Mouse (Mus musculus) CH12.LX (cell line): ENCODE measurements around the gene Olfr617.

ENCODE experiments used
- CTCF ChIP-seq, 2 experiments: IDR thresholded peaks in 1 of 2; conservative IDR thresholded peaks in 1 of 2; 2 replicates each; pipeline ENCODE4 v1.5.1; 2011 to 2012; ENCODE audit warnings: low read depth in 2 of 2, low read length in 2 of 2, improper control_type of control experiment in 1 of 2, inconsistent platforms in 1 of 2, mild to moderate bottlenecking in 1 of 2, moderate library complexity in 1 of 2
- ELF1 ChIP-seq: IDR thresholded peaks from 2 replicates; pipeline ENCODE4 v1.6.1; 2014; ENCODE audit warnings: low read depth, mild to moderate bottlenecking, inconsistent platforms, low read length, improper control_type of control experiment
- JUN ChIP-seq: IDR thresholded peaks from 2 replicates; pipeline ENCODE4 v1.6.1; 2011; ENCODE audit warnings: low read depth, mild to moderate bottlenecking, low read length, improper control_type of control experiment, moderate library complexity; ENCODE audit not compliant: insufficient read depth
- MAZ ChIP-seq: IDR thresholded peaks from 2 replicates; pipeline ENCODE4 v1.6.1; 2012; ENCODE audit warnings: low read depth, mild to moderate bottlenecking, inconsistent platforms, low read length, improper control_type of control experiment, moderate library complexity
- MXI1 ChIP-seq: IDR thresholded peaks from 2 replicates; pipeline ENCODE4 v1.6.1; 2011; ENCODE audit warnings: mild to moderate bottlenecking, low read depth, low read length, improper control_type of control experiment
- MYC ChIP-seq: IDR thresholded peaks from 2 replicates; pipeline ENCODE4 v1.6.1; 2011; ENCODE audit warnings: low read depth, mild to moderate bottlenecking, improper control_type of control experiment, low read length
- PAX5 ChIP-seq: IDR thresholded peaks from 2 replicates; pipeline ENCODE4 v1.6.1; 2012; ENCODE audit warnings: low read length, inconsistent platforms, mixed read lengths
- POLR2A ChIP-seq: IDR thresholded peaks from 2 replicates; pipeline ENCODE4 v1.6.1; 2011; ENCODE audit warnings: low read depth, mild to moderate bottlenecking, improper control_type of control experiment, low read length
- TCF12 ChIP-seq: IDR thresholded peaks from 2 replicates; pipeline ENCODE4 v1.6.1; 2014; ENCODE audit warnings: low read depth, mild to moderate bottlenecking, inconsistent platforms, low read length, improper control_type of control experiment
- USF1 ChIP-seq: IDR thresholded peaks from 2 replicates; pipeline ENCODE4 v1.6.1; 2014; ENCODE audit warnings: low read depth, mild to moderate bottlenecking, inconsistent platforms, low read length, improper control_type of control experiment
- USF2 ChIP-seq: conservative IDR thresholded peaks from 2 replicates; pipeline ENCODE4 v1.6.1; 2011; ENCODE audit warnings: low read depth, low read length, improper control_type of control experiment
- ZNF384 ChIP-seq: IDR thresholded peaks from 2 replicates; pipeline ENCODE4 v1.6.1; 2012; ENCODE audit warnings: low read depth, low read length, improper control_type of control experiment, inconsistent platforms

- TF ChIP-seq MAZ: no peak
- no peak for TF ChIP-seq TCF12
- no peak for TF ChIP-seq USF1
- TF ChIP-seq MXI1: no peak
- TF ChIP-seq CTCF (conservative IDR thresholded peaks at IDR 0.05 in 1 of 2, IDR thresholded peaks at IDR 0.05 in 1 of 2; ENCODE audit: low read depth in 2 of 2, low read length in 2 of 2): no peak
- no peak for TF ChIP-seq MYC
- no peak for TF ChIP-seq JUN
- TF ChIP-seq POLR2A: no peak
- no peak for TF ChIP-seq PAX5
- TF ChIP-seq USF2: no peak
- no peak for TF ChIP-seq ZNF384
- no peak for TF ChIP-seq ELF1
Measured at GRCm38 (mm10) chr7:103569043-103569442, 3.8 kb upstream of the Olfr617 start, which contains the start of gene Olfr616.
